Mouse (Mus musculus): ENCODE results near the gene Gm973.

DNA sequence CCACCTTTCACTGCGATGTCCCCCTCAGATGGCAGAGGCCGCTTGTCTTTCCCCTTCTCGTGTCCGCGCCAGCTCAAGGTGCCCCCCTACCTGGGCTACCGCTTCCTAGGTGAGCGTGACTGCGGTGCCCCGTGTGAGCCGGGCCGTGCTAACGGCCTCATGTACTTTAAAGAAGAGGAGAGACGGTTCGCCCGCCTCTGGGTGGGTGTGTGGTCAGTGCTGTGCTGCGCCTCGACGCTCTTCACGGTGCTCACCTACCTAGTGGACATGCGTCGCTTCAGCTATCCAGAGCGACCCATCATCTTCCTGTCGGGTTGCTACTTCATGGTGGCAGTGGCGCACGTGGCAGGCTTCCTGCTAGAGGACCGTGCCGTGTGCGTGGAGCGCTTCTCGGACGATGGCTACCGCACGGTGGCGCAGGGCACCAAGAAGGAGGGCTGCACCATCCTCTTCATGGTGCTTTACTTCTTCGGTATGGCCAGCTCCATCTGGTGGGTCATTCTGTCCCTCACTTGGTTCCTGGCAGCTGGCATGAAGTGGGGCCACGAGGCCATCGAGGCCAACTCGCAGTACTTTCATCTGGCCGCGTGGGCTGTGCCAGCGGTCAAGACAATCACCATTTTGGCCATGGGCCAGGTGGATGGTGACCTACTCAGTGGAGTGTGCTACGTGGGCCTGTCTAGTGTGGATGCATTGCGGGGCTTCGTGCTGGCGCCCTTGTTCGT, 32.4 kb upstream of the Gm973 start:
- no peak; the same call in 1 of the 2 replicates for TF ChIP-seq CTCF (conservative IDR thresholded peaks at IDR 0.05; ENCODE audit: low read length)
- no peak for TF ChIP-seq NANOG (IDR thresholded peaks at IDR 0.05; ENCODE audit: borderline replicate concordance, low read length)
- TF ChIP-seq POU5F1 (IDR thresholded peaks at IDR 0.05; ENCODE audit: borderline replicate concordance, low read length) = no peak
